Mouse (Mus musculus): ENCODE data around the gene Rgl3.

GRCm38 (mm10) chr9:22024592-22024991 lies 35.3 kb upstream of the Rgl3 start:
- TF ChIP-seq POLR2A (IDR thresholded peaks at IDR 0.05; ENCODE audit: borderline replicate concordance, extremely low read depth, low read depth, low read length) (no peak), CTCF (IDR thresholded peaks at IDR 0.05; ENCODE audit: insufficient read depth, low read length) (no peak)

Measured in lung, adult 2 months (tissue).